Mouse (Mus musculus) hindbrain, embryonic 16.5 days (tissue): Measurements from ENCODE around the gene P3h2. TPM values are rescaled to one million over a fixed set of nuclear protein-coding genes. Genes with fewer than 3 reads are reported as not detected.
A peak's percentile ranks its signal among the peaks of the same experiment; 100 is the strongest.

Experiments
- ATAC-seq: fragments of 200-750 bp; cut with Nextera tagmentation; 2 replicates; pipeline ENCODE4 v1.8.0; 2017; ENCODE audit warnings: moderate TSS enrichment, moderate library complexity
- H3K27ac ChIP-seq: fragments of 300-500 bp; sonication (generic); 2 replicates; pipeline ENCODE4 v1.5.1; 2014; ENCODE audit warnings: low read depth, mild to moderate bottlenecking, control low read depth, low read length, moderate library complexity
- H3K27me3 ChIP-seq: fragments of 300-500 bp; sonication (generic); replicated peaks from 2 replicates; pipeline ENCODE4 v1.6.1; 2014; ENCODE audit warnings: low read length; ENCODE audit not compliant: control insufficient read depth, insufficient read depth
- H3K36me3 ChIP-seq: fragments of 300-500 bp; sonication (generic); 2 replicates; pipeline ENCODE4 v1.6.1; 2014; ENCODE audit warnings: mild to moderate bottlenecking, low read length, moderate library complexity, mixed read lengths; ENCODE audit not compliant: control insufficient read depth, insufficient read depth
- H3K4me1 ChIP-seq: fragments of 300-500 bp; sonication (generic); 2 replicates; pipeline ENCODE4 v1.6.1; 2014; ENCODE audit warnings: low read depth, low read length; ENCODE audit not compliant: control insufficient read depth, insufficient read depth
- H3K4me2 ChIP-seq: fragments of 300-500 bp; sonication (generic); 2 replicates; pipeline ENCODE4 v1.6.1; 2014; ENCODE audit warnings: mild to moderate bottlenecking, low read length, control low read depth, moderate library complexity
- H3K4me3 ChIP-seq: fragments of 300-500 bp; sonication (generic); 2 replicates; pipeline ENCODE4 v1.5.1; 2014; ENCODE audit warnings: mild to moderate bottlenecking, low read length, control low read depth, moderate library complexity
- H3K9ac ChIP-seq: fragments of 300-500 bp; sonication (generic); 2 replicates; pipeline ENCODE4 v1.6.1; 2014; ENCODE audit warnings: low read depth, mild to moderate bottlenecking, control low read depth, low read length, moderate library complexity
- H3K9me3 ChIP-seq: fragments of 300-500 bp; sonication (generic); 2 replicates; pipeline ENCODE4 v1.6.1; 2014; ENCODE audit warnings: mild to moderate bottlenecking, low read length, moderate library complexity; ENCODE audit not compliant: control insufficient read depth
- WGBS: fragments of 180-500 bp; shearing (Covaris S2); extraction: QIAGEN DNeasy Blood & Tissue Kit; methylation state at CpG from one replicate; pipeline ENCODE4 v1.1.7; 2014; 5-methylcytosine and 5-hydroxymethylcytosine counted together
- polyA plus RNA-seq: library from polyadenylated mRNA; unstranded; fragments of >200 nt; fragmentation: Nextera tagmentation; extraction: Ambion mirVana; gene quantifications from 2 replicates; pipeline ENCODE4 v1.2.1, GENCODE M21; 2015

P3h2 gene
- polyA plus RNA-seq, 1 experiment from 2014 or later, result 0.81 TPM

DNA sequence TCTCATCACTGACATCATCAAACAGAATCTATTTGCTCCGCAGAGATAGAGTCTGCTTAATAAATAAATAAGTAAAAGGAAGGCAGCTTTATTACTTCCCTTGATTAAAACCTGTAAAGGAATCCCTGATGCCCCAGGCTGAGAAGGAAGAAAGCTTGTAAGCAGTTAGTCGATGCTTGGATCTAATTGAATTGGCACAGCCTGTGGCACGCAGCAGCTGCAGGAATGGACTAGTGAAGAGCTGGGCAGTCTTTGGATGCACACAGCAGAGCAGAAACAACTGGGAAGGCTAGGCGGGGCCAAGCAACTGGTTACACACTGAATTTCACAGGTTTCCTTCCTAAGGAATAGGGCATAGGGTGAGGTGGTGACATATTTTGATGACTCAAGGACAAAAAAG lies 5.4 kb downstream of the P3h2 start:
- H3K27ac ChIP-seq, result no peak overlapping the region
- H3K27me3 ChIP-seq, result no peaks in the 10 kb centered on the region; the same call in 1 of the 2 replicates
- no peak overlapping the region for H3K9ac ChIP-seq
- 30% methylated on average over 4 of the region's 4 CpGs for WGBS
- no peaks in the 10 kb centered on the region for H3K9me3 ChIP-seq
- H3K4me3 ChIP-seq, result no peak overlapping the region
- peak; percentile 53; the same call in 1 of the 2 replicates for ATAC-seq
- no peaks in the 10 kb centered on the region for H3K36me3 ChIP-seq
- H3K4me1 ChIP-seq, result peaks cover 4% of the 10 kb centered on the region; the same call in 1 of the 2 replicates
- H3K4me2 ChIP-seq, result no peak overlapping the region

DNA sequence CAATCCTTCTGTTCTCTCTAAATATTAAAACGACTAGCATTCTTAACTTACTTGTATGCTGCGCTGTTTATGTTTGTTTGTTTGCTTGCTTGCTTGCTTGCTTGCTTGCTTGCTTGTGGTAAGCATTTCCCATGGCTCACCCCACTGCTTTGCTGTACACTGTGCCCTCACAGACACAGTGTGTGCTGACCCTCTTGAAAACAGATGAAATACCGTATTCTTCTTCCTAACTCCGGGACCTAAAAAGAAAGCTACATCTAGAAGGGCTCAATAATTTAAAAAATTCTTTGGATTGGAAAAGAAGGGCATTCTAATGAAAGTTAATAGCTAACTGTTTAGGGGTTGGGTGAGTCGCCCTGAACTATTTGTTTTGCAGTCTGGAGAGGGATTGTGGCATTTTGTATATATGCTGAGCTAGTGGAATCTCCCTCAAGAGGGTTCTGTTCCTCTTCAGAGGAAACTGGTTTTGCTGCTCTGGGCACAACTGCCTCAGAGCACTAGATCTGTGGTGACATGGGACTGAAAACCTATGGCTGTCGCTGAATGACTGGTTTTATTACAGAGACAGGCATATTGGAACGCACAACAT lies 9.8 kb downstream of the P3h2 start:
- no peak overlapping the region; the same call in 1 of the 2 replicates for H3K9ac ChIP-seq
- 72% methylated on average over 7 of the region's 7 CpGs for WGBS
- ATAC-seq, result no peak
- H3K27ac ChIP-seq, result no peak overlapping the region
- no peaks in the 10 kb centered on the region for H3K36me3 ChIP-seq
- H3K4me1 ChIP-seq, result no peaks in the 10 kb centered on the region
- no peak overlapping the region for H3K4me2 ChIP-seq
- H3K27me3 ChIP-seq, result no peaks in the 10 kb centered on the region
- no peak overlapping the region for H3K4me3 ChIP-seq
- no peaks in the 10 kb centered on the region for H3K9me3 ChIP-seq

DNA sequence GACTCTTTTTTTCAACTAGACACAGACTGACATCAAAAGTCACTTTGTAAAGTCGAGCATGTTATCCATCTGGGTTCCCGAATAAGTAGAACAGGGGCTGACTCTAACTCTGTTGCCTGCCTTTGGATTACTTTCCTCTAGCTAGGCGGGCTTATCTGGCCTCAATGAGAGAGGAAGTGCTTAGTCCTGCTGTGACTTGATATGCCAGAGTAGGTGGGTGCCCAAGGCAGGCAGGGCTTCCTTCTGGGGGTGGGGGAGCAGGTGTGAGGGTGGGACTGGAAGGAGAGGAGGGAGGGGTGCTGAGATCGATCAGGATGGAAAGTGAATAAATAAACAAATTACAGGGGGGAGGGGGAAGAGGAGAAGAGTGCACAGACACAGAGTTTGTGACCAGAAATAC lies 11.7 kb downstream of the P3h2 start:
- H3K36me3 ChIP-seq, result no peaks in the 10 kb centered on the region
- no peaks in the 10 kb centered on the region for H3K27me3 ChIP-seq
- WGBS, result 68% methylated on average over 4 of the region's 4 CpGs
- no peak overlapping the region for H3K4me2 ChIP-seq
- H3K27ac ChIP-seq, result no peak overlapping the region
- H3K9me3 ChIP-seq, result no peaks in the 10 kb centered on the region
- no peaks in the 10 kb centered on the region for H3K4me1 ChIP-seq
- no peak overlapping the region for H3K9ac ChIP-seq
- ATAC-seq, result no peak
- H3K4me3 ChIP-seq, result no peak overlapping the region

DNA sequence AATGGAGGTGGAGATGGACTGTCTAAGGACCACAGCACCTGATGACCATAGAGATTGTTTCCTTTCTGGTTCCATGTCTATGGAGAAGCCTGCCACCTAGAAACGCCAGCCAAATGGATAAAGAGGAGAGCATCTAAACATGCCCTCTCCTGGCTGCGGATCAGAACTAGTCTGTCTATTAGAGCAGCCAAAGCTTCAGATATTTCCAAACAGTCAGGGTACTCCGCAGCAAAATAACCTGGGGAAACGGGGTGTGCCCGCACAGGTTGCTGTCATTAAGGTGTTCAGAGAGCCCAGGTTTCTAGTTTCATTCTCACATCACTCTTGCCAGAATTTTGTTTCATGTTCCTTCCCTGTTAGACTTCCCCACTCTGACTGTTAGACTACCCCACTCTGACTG lies 16.6 kb downstream of the P3h2 start:
- no peak for ATAC-seq
- Histone ChIP-seq H3K9me3 (no peaks in the 10 kb centered on the region), H3K27me3 (no peaks in the 10 kb centered on the region), H3K9ac (no peak overlapping the region), H3K27ac (no peak overlapping the region), H3K4me3 (no peak overlapping the region), H3K36me3 (no peaks in the 10 kb centered on the region), H3K4me2 (no peak overlapping the region), H3K4me1 (no peaks in the 10 kb centered on the region)
- WGBS, result 92% methylated on average over 5 of the region's 5 CpGs

DNA sequence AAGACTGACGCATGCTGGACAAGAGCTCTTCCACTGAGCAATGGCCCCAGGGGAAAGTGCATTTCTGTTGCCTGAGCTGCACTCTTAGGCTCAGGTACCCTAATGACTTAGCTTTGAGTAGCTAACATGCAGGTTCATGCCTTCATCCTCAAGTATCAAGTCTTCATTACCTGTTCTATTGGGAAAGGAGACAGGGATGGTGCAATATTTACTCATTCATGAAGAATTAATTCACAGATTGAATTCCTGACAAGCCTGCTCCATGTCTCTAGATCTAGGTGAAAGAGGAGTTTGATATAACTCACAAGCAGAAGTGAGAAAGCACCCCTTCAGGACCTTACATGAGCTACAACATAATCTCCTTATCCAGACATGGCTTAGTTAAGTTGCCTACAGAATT lies 17.3 kb downstream of the P3h2 start:
- no peak for ATAC-seq
- H3K9me3 ChIP-seq, result no peaks in the 10 kb centered on the region
- no peak overlapping the region for H3K27ac ChIP-seq
- H3K4me1 ChIP-seq, result no peaks in the 10 kb centered on the region
- H3K9ac ChIP-seq, result no peak overlapping the region
- 85% methylated on average over 1 of the region's 1 CpGs for WGBS
- H3K4me2 ChIP-seq, result no peak overlapping the region
- H3K36me3 ChIP-seq, result no peaks in the 10 kb centered on the region
- no peak overlapping the region for H3K4me3 ChIP-seq
- no peaks in the 10 kb centered on the region for H3K27me3 ChIP-seq

DNA sequence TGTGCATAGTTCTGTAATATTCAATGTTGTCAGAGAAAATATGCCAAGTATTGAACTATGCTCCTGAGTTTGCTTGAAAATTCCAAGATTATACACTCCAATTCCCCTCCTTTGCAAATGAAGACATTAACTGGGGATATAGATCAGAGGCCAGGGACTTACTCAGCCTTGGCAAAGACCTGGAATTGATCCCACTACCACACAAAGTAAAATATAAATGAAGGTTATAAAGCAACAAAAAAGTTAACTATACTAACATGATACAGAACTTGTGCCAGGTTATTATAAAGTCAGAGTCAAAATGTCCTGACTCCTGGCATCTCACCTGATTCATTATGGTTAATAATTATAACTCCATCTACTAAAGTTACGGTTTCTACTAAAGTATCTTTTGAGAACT lies 18.6 kb downstream of the P3h2 start:
- no peak for ATAC-seq
- no peaks in the 10 kb centered on the region for H3K9me3 ChIP-seq
- H3K36me3 ChIP-seq, result no peaks in the 10 kb centered on the region
- no peak overlapping the region for H3K4me2 ChIP-seq
- H3K9ac ChIP-seq, result no peak overlapping the region
- H3K4me1 ChIP-seq, result no peaks in the 10 kb centered on the region
- H3K27ac ChIP-seq, result no peak overlapping the region
- H3K4me3 ChIP-seq, result no peak overlapping the region
- 92% methylated on average over 1 of the region's 1 CpGs for WGBS
- no peaks in the 10 kb centered on the region for H3K27me3 ChIP-seq

DNA sequence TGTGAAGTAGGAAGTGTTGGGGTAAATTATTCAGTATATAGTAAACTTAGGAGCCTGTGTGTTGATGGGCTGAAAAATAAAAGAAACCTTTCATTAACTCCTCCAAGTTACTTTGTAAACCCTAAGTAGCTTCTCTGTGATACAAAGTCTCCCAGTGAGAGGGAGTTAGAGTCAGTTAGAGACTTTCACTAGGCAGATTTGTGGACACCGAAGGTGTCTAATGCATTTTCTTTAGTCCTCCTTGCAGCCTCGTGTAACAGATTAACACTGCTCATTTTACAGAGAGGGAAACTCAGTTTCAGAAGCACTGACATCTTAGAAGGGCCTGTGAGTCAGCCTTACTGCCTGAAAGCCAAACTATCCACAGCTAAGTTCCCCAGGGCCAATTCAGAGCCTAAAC lies 20.4 kb downstream of the P3h2 start:
- H3K36me3 ChIP-seq, result no peaks in the 10 kb centered on the region
- ATAC-seq, result no peak
- H3K4me2 ChIP-seq, result no peak overlapping the region
- H3K27ac ChIP-seq, result no peak overlapping the region
- H3K27me3 ChIP-seq, result no peaks in the 10 kb centered on the region
- H3K4me3 ChIP-seq, result no peak overlapping the region
- no peak overlapping the region for H3K9ac ChIP-seq
- 63% methylated on average over 2 of the region's 2 CpGs for WGBS
- H3K9me3 ChIP-seq, result no peaks in the 10 kb centered on the region
- no peaks in the 10 kb centered on the region for H3K4me1 ChIP-seq

DNA sequence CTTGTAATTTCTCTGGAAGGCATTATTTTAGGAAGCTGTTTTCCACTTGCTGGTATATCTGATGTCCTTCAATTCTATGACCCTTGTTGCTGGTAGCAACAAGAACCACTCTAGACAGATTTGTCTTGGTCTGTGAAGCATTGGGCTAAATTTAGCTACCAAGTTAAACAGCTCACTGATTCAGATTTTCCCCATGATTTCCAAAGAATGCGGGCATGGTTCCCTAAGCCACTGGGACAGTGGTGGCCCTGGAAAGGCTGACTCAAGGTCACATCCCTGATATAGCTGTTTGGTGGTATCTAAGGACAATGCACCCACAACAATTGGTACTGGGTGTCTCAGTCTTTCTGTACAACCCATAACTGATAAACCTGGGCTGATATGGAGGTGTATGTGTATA lies 22.8 kb downstream of the P3h2 start:
- H3K9me3 ChIP-seq, result no peaks in the 10 kb centered on the region
- H3K27me3 ChIP-seq, result no peaks in the 10 kb centered on the region
- H3K4me2 ChIP-seq, result no peak overlapping the region
- no peak overlapping the region for H3K27ac ChIP-seq
- 0 out of 2 replicates have a peak, but pooled peaks have one; percentile 24 for ATAC-seq
- no peak overlapping the region for H3K9ac ChIP-seq
- H3K4me1 ChIP-seq, result no peaks in the 10 kb centered on the region
- no peak overlapping the region for H3K4me3 ChIP-seq
- H3K36me3 ChIP-seq, result no peaks in the 10 kb centered on the region
- WGBS, result 75% methylated on average over 1 of the region's 1 CpGs

DNA sequence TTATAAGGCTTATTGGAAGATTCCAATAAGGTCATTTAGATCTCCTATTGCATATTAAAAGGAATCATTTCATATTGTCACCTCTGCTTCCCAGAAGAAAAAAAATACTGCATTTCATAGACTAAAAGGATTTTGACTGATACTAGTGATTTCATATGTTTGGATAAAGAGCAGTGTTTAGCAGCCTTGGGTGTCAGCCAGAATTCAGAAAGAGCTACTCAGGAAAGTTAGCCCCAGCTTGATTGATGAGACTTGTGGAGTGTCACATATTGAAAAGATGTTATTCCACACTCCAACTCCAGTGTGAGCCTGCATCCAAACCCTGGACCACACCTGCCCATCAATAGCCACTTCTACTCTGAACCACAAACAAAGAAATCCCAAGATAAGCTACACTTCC lies 23.2 kb downstream of the P3h2 start:
- Histone ChIP-seq H3K4me2 (no peak overlapping the region), H3K27me3 (no peaks in the 10 kb centered on the region), H3K4me1 (no peaks in the 10 kb centered on the region), H3K9ac (no peak overlapping the region), H3K4me3 (no peak overlapping the region), H3K9me3 (no peaks in the 10 kb centered on the region), H3K36me3 (no peaks in the 10 kb centered on the region), H3K27ac (no peak overlapping the region)
- ATAC-seq, result 0 out of 2 replicates have a peak, but pooled peaks have one; percentile 6

DNA sequence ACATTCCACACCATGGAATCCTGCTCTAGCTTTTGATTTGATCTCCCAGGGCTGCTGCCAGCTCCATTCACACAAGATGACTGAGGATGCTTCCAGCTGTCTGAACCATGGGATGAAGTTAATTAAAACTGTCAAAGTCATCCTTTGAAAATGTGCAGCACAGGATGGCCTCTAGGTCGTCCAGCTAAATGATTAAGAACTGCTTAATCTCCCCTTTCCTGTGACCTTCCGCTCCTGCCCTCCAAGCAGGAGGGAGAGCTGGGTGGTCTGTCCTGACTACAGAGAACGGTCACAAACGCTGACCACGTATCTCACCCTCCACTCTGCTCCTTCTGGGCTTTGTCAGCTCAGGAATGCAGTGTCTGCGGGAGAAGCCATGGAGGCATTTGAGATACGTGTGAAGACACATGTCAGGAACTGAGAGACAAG lies 26.6 kb downstream of the P3h2 start:
- H3K4me3 ChIP-seq, result no peak overlapping the region
- no peaks in the 10 kb centered on the region for H3K36me3 ChIP-seq
- H3K4me1 ChIP-seq, result no peaks in the 10 kb centered on the region
- WGBS, result 15% methylated on average over 7 of the region's 7 CpGs
- no peaks in the 10 kb centered on the region for H3K9me3 ChIP-seq
- H3K4me2 ChIP-seq, result no peak overlapping the region
- peak; percentile 56; the same call in 1 of the 2 replicates for ATAC-seq
- no peaks in the 10 kb centered on the region for H3K27me3 ChIP-seq
- H3K27ac ChIP-seq, result no peak overlapping the region
- H3K9ac ChIP-seq, result no peak overlapping the region
